In genomic region chr2:138482541-138482940, GRCm38 (mm10) we compare ENCODE assay signal across 22 mouse cellular contexts.
"Had no signal": no experiment of that assay in that cellular context is flagged by ENCODE, and none has a peak within 500 bp of the region (broad histone marks: within the 10 kb centered on the region; RNA-seq: fewer than 3 reads in every experiment).

No protein-coding gene starts in this region.

- DNase-seq: forebrain, postnatal 0 days; gastrocnemius, postnatal 14 days; gastrocnemius, postnatal 36 days; heart, adult 11 months; heart, adult 2 months; heart, postnatal 14 days; heart, postnatal 36 days; kidney, postnatal 14 days; layer of hippocampus, adult 9-11 months; layer of hippocampus, postnatal 36 days; left cerebral cortex, postnatal 4 days had no signal

- H3K36me3 ChIP-seq: heart, embryonic 13.5 days; heart, embryonic 15.5 days; hindbrain, embryonic 13.5 days; hindbrain, embryonic 15.5 days; limb, embryonic 13.5 days; limb, embryonic 15.5 days; liver, embryonic 12.5 days had no signal

- H3K27ac ChIP-seq: heart, adult 2 months; heart, embryonic 13.5 days; heart, embryonic 15.5 days; hindbrain, embryonic 13.5 days; hindbrain, embryonic 15.5 days; hindbrain, postnatal 0 days; limb, embryonic 13.5 days; limb, embryonic 15.5 days; liver, embryonic 12.5 days; liver, embryonic 14.5 days had no signal

- H3K4me1 ChIP-seq: heart, embryonic 13.5 days; heart, embryonic 15.5 days; hindbrain, embryonic 13.5 days; hindbrain, embryonic 15.5 days; limb, embryonic 13.5 days; limb, embryonic 15.5 days; liver, embryonic 12.5 days had no signal

- H3K4me3 ChIP-seq: heart, adult 2 months; heart, embryonic 13.5 days; heart, embryonic 15.5 days; hindbrain, embryonic 13.5 days; hindbrain, embryonic 15.5 days; limb, embryonic 13.5 days; limb, embryonic 15.5 days; liver, embryonic 12.5 days had no signal

- H3K9me3 ChIP-seq: heart, embryonic 13.5 days; heart, embryonic 15.5 days; hindbrain, embryonic 13.5 days; hindbrain, embryonic 15.5 days; limb, embryonic 13.5 days; limb, embryonic 15.5 days; liver, embryonic 12.5 days had no signal

- H3K27me3 ChIP-seq: heart, embryonic 13.5 days; heart, embryonic 15.5 days; hindbrain, embryonic 13.5 days; hindbrain, embryonic 15.5 days; limb, embryonic 13.5 days; limb, embryonic 15.5 days; liver, embryonic 12.5 days had no signal

- ATAC-seq: forebrain, postnatal 0 days; hindbrain, postnatal 0 days; intestine, embryonic 16.5 days; liver, embryonic 12.5 days had no signal

- H3K9ac ChIP-seq: forebrain, postnatal 0 days; heart, embryonic 13.5 days; heart, embryonic 15.5 days; hindbrain, embryonic 13.5 days; hindbrain, embryonic 15.5 days; limb, embryonic 13.5 days; limb, embryonic 15.5 days; liver, embryonic 12.5 days; liver, embryonic 14.5 days had no signal

- H3K4me2 ChIP-seq: heart, embryonic 11.5 days; heart, embryonic 13.5 days; heart, embryonic 15.5 days; hindbrain, embryonic 13.5 days; hindbrain, embryonic 15.5 days; limb, embryonic 13.5 days; limb, embryonic 15.5 days; liver, embryonic 12.5 days had no signal
